Mouse (Mus musculus): Measurements from ENCODE around the gene Crip2. TPM values are rescaled to one million over a fixed set of nuclear protein-coding genes. Genes with fewer than 3 reads are reported as not detected.

Crip2 gene
- total and polyA plus RNA-seq, 3 experiments = 1.3 to 9.5 TPM; not detected in 1

DNA sequence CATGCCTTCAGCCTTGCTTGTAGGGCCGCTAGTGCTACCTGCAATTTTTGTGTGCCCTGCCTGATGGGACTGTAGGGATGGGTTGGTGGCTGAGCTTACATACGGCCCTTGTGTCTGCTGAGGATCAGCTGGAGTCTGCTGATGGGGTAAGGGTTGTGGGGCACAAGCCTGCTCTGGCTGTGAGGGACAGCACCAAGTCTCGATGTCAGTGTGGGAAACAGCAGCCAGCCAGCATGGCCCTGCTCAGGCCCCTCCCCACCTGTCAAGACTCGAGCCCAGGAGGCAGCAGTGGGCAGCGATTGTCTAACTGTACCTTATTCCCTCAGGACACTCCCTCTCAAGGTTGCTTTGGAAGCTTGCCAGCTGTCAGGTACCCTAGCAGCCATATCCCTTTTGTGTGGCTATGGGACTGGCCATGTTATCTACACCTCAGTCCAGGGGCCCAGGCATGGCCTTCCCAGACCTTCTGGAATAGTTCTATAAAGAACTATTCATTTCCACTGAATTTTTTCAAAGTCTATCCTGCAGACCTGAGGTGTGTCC, 6.1 kb upstream of the Crip2 start:
- no peaks in the 10 kb centered on the region for H3K9me3 ChIP-seq (replicated peaks)
- ATAC-seq (ENCODE audit: extremely low read depth, insufficient number of reproducible peaks, low FRiP score, poor library complexity, severe bottlenecking) (no peak), DNase-seq (ENCODE audit: low spot score) (no peak)
- H3K4me1 ChIP-seq (ENCODE audit: insufficient read depth, low read depth, low read length) = peaks cover 25% of the 10 kb centered on the region
- peaks cover 100% of the 10 kb centered on the region for H3K36me3 ChIP-seq (replicated peaks)
- TF ChIP-seq GATA2 (IDR thresholded peaks at IDR 0.05; ENCODE audit: borderline replicate concordance, low read depth, low read length) (no peak), POLR2AphosphoS5 (IDR thresholded peaks at IDR 0.05; ENCODE audit: insufficient replicate concordance, low read depth, low read length) (no peak), TAL1 (conservative IDR thresholded peaks at IDR 0.05; ENCODE audit: low read depth, low read length) (no peak), CTCF (IDR thresholded peaks at IDR 0.05; ENCODE audit: low read depth, low read length) (no peak), GATA1 (IDR thresholded peaks at IDR 0.05; ENCODE audit: borderline replicate concordance, low read length) (no peak)
- no peak overlapping the region for H3K4me3 ChIP-seq (ENCODE audit: low read depth, low read length)
- H3K27me3 ChIP-seq (ENCODE audit: insufficient read depth, low read length) = no peaks in the 10 kb centered on the region

DNA sequence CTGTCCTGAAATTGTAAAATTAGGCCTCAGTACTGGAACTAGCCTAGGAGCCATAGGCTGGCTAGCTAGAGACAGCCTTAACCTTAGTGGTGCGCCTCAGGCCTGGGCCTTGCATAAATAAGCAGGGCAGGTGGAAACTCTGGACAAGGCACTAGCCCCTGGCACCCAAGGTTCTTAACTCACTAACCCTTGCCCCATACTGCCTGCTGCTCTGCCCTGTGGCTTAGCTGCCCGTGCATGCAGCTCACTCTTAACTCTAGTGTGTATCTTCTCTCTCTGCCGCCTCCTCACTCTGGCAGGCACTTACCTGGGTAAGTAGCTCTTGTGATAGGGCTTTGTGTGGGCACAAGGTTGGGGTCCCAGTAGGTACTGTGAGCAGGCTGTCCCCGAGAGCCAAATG, 5.5 kb upstream of the Crip2 start:
- peaks cover 100% of the 10 kb centered on the region for H3K36me3 ChIP-seq (replicated peaks)
- no peak for TF ChIP-seq CTCF (IDR thresholded peaks at IDR 0.05; ENCODE audit: low read depth, low read length)
- no peak for TF ChIP-seq GATA2 (IDR thresholded peaks at IDR 0.05; ENCODE audit: borderline replicate concordance, low read depth, low read length)
- no peak for TF ChIP-seq GATA1 (IDR thresholded peaks at IDR 0.05; ENCODE audit: borderline replicate concordance, low read length)
- TF ChIP-seq POLR2AphosphoS5 (IDR thresholded peaks at IDR 0.05; ENCODE audit: insufficient replicate concordance, low read depth, low read length) = no peak
- no peak for TF ChIP-seq TAL1 (conservative IDR thresholded peaks at IDR 0.05; ENCODE audit: low read depth, low read length)

DNA sequence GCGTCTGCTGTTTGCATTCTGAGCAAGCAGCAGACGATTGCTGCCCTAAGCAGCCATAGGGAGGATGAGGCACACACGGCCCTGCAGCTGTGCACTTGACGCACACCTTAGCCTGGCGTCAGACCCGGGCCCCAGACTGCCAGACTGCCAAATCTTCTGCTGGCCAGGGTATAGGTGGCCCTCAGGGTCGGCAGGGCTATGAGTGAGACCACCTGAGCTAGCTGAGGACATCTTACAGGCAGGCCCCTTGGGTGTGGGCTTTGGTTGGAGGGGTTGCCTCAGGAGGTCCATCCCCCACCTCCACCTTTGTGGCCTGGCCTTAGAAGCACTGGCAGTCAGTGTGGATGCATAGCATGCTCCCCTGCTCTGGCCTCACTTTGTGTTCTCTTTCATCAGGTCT, 4.6 kb upstream of the Crip2 start:
- DNase-seq (ENCODE audit: low spot score) (no peak), ATAC-seq (ENCODE audit: extremely low read depth, insufficient number of reproducible peaks, low FRiP score, poor library complexity, severe bottlenecking) (no peak)
- Histone ChIP-seq H3K27me3 (ENCODE audit: insufficient read depth, low read length) (peaks cover 8% of the 10 kb centered on the region), H3K4me3 (ENCODE audit: low read depth, low read length) (no peak overlapping the region), H3K4me1 (ENCODE audit: insufficient read depth, low read depth, low read length) (peaks cover 40% of the 10 kb centered on the region), H3K36me3 (replicated peaks) (peaks cover 94% of the 10 kb centered on the region), H3K9me3 (replicated peaks) (peaks cover 7% of the 10 kb centered on the region)
- no peak for TF ChIP-seq TAL1 (conservative IDR thresholded peaks at IDR 0.05; ENCODE audit: low read depth, low read length)
- TF ChIP-seq POLR2AphosphoS5 (IDR thresholded peaks at IDR 0.05; ENCODE audit: insufficient replicate concordance, low read depth, low read length) = no peak
- TF ChIP-seq CTCF (IDR thresholded peaks at IDR 0.05; ENCODE audit: low read depth, low read length) = no peak
- TF ChIP-seq GATA1 (IDR thresholded peaks at IDR 0.05; ENCODE audit: borderline replicate concordance, low read length) = no peak
- TF ChIP-seq GATA2 (IDR thresholded peaks at IDR 0.05; ENCODE audit: borderline replicate concordance, low read depth, low read length) = no peak

More for the DNA sequence above, 5.5 kb upstream of the Crip2 start:
- Histone ChIP-seq H3K9me3 (replicated peaks) (no peaks in the 10 kb centered on the region), H3K27me3 (ENCODE audit: insufficient read depth, low read length) (peaks cover under 1% of the 10 kb centered on the region; the same call in 1 of the 2 replicates), H3K4me1 (ENCODE audit: insufficient read depth, low read depth, low read length) (peaks cover 31% of the 10 kb centered on the region), H3K4me3 (ENCODE audit: low read depth, low read length) (no peak overlapping the region)
- DNase-seq (ENCODE audit: low spot score) (no peak), ATAC-seq (ENCODE audit: extremely low read depth, insufficient number of reproducible peaks, low FRiP score, poor library complexity, severe bottlenecking) (no peak)

DNA sequence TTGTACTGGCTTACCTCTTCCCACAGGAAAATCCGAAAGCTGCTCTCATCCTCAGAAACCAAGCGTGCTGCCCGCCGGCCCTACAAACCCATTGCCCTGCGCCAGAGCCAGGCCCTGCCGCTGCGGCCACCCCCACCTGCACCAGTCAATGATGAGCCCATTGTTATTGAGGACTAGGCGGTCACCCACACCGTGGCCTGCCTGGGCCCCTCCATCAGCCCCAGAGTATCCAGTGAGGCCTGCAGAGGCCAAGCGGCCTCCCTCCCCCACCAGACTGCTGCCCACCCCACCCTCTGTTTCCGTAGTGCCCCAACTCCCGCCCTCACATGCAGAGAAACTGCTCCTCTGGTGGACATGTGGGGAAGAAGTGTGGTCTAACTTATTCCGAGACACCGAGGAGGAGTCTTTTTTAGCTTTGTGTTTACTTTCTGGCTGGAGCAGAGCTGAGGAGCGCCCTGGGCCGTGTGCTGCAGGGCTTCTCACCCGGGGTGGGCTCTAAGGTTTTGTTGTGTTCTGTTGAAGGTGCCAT, 3.5 kb upstream of the Crip2 start:
- H3K4me3 ChIP-seq (ENCODE audit: low read depth, low read length) = no peak overlapping the region
- H3K4me1 ChIP-seq (ENCODE audit: insufficient read depth, low read depth, low read length) = peaks cover 47% of the 10 kb centered on the region
- no peak for DNase-seq (ENCODE audit: low spot score)
- H3K27me3 ChIP-seq (ENCODE audit: insufficient read depth, low read length) = peaks cover 19% of the 10 kb centered on the region
- TF ChIP-seq GATA1 (IDR thresholded peaks at IDR 0.05; ENCODE audit: borderline replicate concordance, low read length) (no peak), GATA2 (IDR thresholded peaks at IDR 0.05; ENCODE audit: borderline replicate concordance, low read depth, low read length) (no peak), CTCF (IDR thresholded peaks at IDR 0.05; ENCODE audit: low read depth, low read length) (no peak), POLR2AphosphoS5 (IDR thresholded peaks at IDR 0.05; ENCODE audit: insufficient replicate concordance, low read depth, low read length) (no peak), TAL1 (conservative IDR thresholded peaks at IDR 0.05; ENCODE audit: low read depth, low read length) (no peak)
- H3K36me3 ChIP-seq (replicated peaks) = peaks cover 82% of the 10 kb centered on the region
- H3K9me3 ChIP-seq (replicated peaks) = peaks cover 16% of the 10 kb centered on the region
- ATAC-seq (ENCODE audit: extremely low read depth, insufficient number of reproducible peaks, low FRiP score, poor library complexity, severe bottlenecking) = no peak

DNA sequence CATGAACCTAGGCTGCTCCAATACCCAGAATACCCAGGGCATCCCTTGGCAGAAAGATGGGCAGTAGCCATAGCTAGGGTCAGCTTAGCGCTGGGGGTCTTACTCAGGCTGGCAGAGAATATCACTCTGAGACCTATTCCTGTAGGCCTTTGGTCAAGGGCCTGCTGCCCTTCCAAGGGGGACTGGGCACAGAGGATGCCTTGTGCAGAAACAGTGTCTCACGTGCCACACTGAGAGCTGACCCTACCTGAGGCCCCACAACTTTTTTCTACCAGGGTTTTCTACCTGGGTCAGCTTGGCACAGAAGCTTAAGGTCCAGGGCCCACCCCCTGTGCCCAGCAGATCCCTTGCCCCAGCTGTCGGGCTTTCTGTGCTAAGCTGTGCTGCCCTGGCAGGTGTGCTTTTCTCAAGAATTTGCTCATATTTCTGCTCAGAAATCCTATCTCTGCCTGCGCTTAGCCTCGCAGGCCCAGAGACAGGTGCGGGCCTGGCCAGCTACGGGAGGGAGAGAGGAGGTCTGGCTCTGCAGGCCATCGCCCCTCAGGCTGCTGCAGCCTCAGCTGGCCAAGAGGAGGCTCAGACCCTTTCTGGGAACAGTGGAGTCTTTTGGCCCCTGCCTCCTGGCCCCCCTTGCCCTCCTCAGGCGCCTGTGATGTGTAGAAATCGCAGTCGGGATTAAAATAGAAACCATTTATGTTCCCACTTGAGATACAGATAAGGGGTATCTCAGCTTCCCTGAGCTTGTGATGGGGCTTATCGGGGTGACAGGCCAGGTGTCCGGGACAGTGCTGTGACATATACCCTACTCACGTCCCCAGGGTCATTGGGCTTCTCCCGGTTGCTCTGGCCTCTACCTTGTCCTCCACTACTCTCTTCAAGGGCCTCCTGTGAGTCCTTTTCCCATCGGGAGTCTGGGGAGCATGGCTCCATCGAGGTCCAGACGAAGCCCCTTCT, 2.5 kb upstream of the Crip2 start:
- ATAC-seq (ENCODE audit: extremely low read depth, insufficient number of reproducible peaks, low FRiP score, poor library complexity, severe bottlenecking) (no peak), DNase-seq (ENCODE audit: low spot score) (no peak)
- peaks cover 40% of the 10 kb centered on the region for H3K4me1 ChIP-seq (ENCODE audit: insufficient read depth, low read depth, low read length)
- H3K4me3 ChIP-seq (ENCODE audit: low read depth, low read length) = no peak overlapping the region
- H3K9me3 ChIP-seq (replicated peaks) = peaks cover 16% of the 10 kb centered on the region
- H3K36me3 ChIP-seq (replicated peaks) = peaks cover 73% of the 10 kb centered on the region
- H3K27me3 ChIP-seq (ENCODE audit: insufficient read depth, low read length) = peaks cover 29% of the 10 kb centered on the region
- TF ChIP-seq TAL1 (conservative IDR thresholded peaks at IDR 0.05; ENCODE audit: low read depth, low read length) = no peak
- TF ChIP-seq POLR2AphosphoS5 (IDR thresholded peaks at IDR 0.05; ENCODE audit: insufficient replicate concordance, low read depth, low read length) = no peak
- no peak for TF ChIP-seq GATA2 (IDR thresholded peaks at IDR 0.05; ENCODE audit: borderline replicate concordance, low read depth, low read length)
- no peak for TF ChIP-seq GATA1 (IDR thresholded peaks at IDR 0.05; ENCODE audit: borderline replicate concordance, low read length)
- TF ChIP-seq CTCF (IDR thresholded peaks at IDR 0.05; ENCODE audit: low read depth, low read length) = no peak

DNA sequence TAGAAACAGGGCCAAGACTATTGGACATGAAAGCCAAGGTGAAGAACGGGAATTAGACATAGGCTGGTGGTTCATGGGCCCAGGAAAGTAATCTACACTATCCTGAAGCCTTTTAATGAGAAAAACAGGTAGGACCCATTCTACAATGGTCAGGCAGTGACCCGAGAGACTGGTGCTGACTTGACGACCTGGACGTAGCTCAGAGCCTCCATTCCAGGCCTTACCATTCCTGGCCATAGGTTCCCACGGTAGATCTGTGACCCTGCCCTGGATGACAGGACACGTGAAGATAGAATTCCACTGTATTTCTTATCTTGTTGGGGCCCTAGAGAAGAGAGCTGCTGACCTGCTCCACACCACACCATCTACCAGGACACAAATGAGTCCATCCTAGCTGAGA, 1.7 kb upstream of the Crip2 start:
- TF ChIP-seq GATA1 (IDR thresholded peaks at IDR 0.05; ENCODE audit: borderline replicate concordance, low read length) (no peak), TAL1 (conservative IDR thresholded peaks at IDR 0.05; ENCODE audit: low read depth, low read length) (no peak), POLR2AphosphoS5 (IDR thresholded peaks at IDR 0.05; ENCODE audit: insufficient replicate concordance, low read depth, low read length) (no peak), GATA2 (IDR thresholded peaks at IDR 0.05; ENCODE audit: borderline replicate concordance, low read depth, low read length) (no peak), CTCF (IDR thresholded peaks at IDR 0.05; ENCODE audit: low read depth, low read length) (no peak)
- no peak for DNase-seq (ENCODE audit: low spot score)
- peaks cover 37% of the 10 kb centered on the region for H3K27me3 ChIP-seq (ENCODE audit: insufficient read depth, low read length)
- no peak overlapping the region for H3K4me3 ChIP-seq (ENCODE audit: low read depth, low read length)
- ATAC-seq (ENCODE audit: extremely low read depth, insufficient number of reproducible peaks, low FRiP score, poor library complexity, severe bottlenecking) = no peak
- H3K4me1 ChIP-seq (ENCODE audit: insufficient read depth, low read depth, low read length) = peaks cover 47% of the 10 kb centered on the region
- H3K9me3 ChIP-seq (replicated peaks) = peaks cover 16% of the 10 kb centered on the region
- H3K36me3 ChIP-seq (replicated peaks) = peaks cover 65% of the 10 kb centered on the region
